Mouse (Mus musculus) liver, embryonic 13.5 days (tissue): ENCODE data around the gene Itgb5. TPM values are rescaled to one million over a fixed set of nuclear protein-coding genes. Genes with fewer than 3 reads are reported as not detected.

Experiments used
- ATAC-seq: fragments of 200-750 bp; cut with Nextera tagmentation; 2 replicates; pipeline ENCODE4 v1.8.0; 2017; ENCODE audit warnings: low read depth, mild to moderate bottlenecking, moderate number of reproducible peaks, moderate library complexity
- DNase-seq: peaks from one replicate; pipeline ENCODE4 v3.0.0; 2022
- H3K27ac ChIP-seq: fragments of 300-500 bp; sonication (generic); 2 replicates; pipeline ENCODE4 v1.5.1; 2015; ENCODE audit warnings: moderate library complexity, mild to moderate bottlenecking, inconsistent platforms
- H3K27me3 ChIP-seq: fragments of 300-500 bp; sonication (generic); 2 replicates; pipeline ENCODE4 v1.6.1; 2015; ENCODE audit warnings: mild to moderate bottlenecking, inconsistent platforms
- H3K36me3 ChIP-seq: fragments of 300-500 bp; sonication (generic); 2 replicates; pipeline ENCODE4 v1.6.1; 2015; ENCODE audit warnings: mild to moderate bottlenecking, inconsistent platforms
- H3K4me1 ChIP-seq: fragments of 300-500 bp; sonication (generic); replicated peaks from 2 replicates; pipeline ENCODE4 v1.6.1; 2015; ENCODE audit warnings: inconsistent platforms
- H3K4me2 ChIP-seq: fragments of 300-500 bp; sonication (generic); 2 replicates; pipeline ENCODE4 v1.6.1; 2015; ENCODE audit warnings: inconsistent platforms, mild to moderate bottlenecking, moderate library complexity
- H3K4me3 ChIP-seq: fragments of 300-500 bp; sonication (generic); replicated peaks from 2 replicates; pipeline ENCODE4 v1.5.1; 2015; ENCODE audit warnings: mild to moderate bottlenecking, inconsistent platforms
- H3K9ac ChIP-seq: fragments of 300-500 bp; sonication (generic); 2 replicates; pipeline ENCODE4 v1.6.1; 2015; ENCODE audit warnings: mild to moderate bottlenecking, inconsistent platforms
- H3K9me3 ChIP-seq: fragments of 300-500 bp; sonication (generic); replicated peaks from 2 replicates; pipeline ENCODE4 v1.6.1; 2016; ENCODE audit warnings: inconsistent platforms
- WGBS: fragments of 180-500 bp; shearing (Covaris S2); methylation state at CpG from one replicate; pipeline ENCODE4 v1.1.7; 2015; ENCODE audit not compliant: insufficient replicate concordance; 5-methylcytosine and 5-hydroxymethylcytosine counted together
- polyA plus RNA-seq: library from polyadenylated mRNA; unstranded; fragments of >200 nt; fragmentation: Nextera tagmentation; extraction: Ambion mirVana; gene quantifications from 2 replicates; pipeline ENCODE4 v1.2.1, GENCODE M21; 2015

The Itgb5 gene
- polyA plus RNA-seq, 1 experiment from 2014 or later = 10.9 TPM

GRCm38 (mm10) chr16:33946021-33946420 is 116.6 kb downstream of the Itgb5 start:
- Histone ChIP-seq H3K27me3 (no peaks in the 10 kb centered on the region), H3K4me2 (no peak overlapping the region), H3K36me3 (peaks cover 3% of the 10 kb centered on the region; the same call in 1 of the 2 replicates), H3K27ac (no peak overlapping the region), H3K9me3 (no peaks in the 10 kb centered on the region), H3K4me3 (no peak overlapping the region), H3K9ac (no peak overlapping the region), H3K4me1 (peaks cover 55% of the 10 kb centered on the region)
- WGBS = 62% methylated on average over 7 of the region's 7 CpGs
- DNase-seq (no peak), ATAC-seq (no peak)

GRCm38 (mm10) chr16:33947664-33948571 is 118.5 kb downstream of the Itgb5 start:
- ATAC-seq (peak; percentile 23), DNase-seq (no peak)
- Histone ChIP-seq H3K4me1 (peaks cover 41% of the 10 kb centered on the region), H3K9me3 (no peaks in the 10 kb centered on the region), H3K9ac (no peak overlapping the region), H3K27me3 (no peaks in the 10 kb centered on the region), H3K4me2 (no peak overlapping the region), H3K36me3 (peaks cover 9% of the 10 kb centered on the region), H3K4me3 (no peak overlapping the region), H3K27ac (peak overlapping the region; percentile 62)
- WGBS = 62% methylated on average over 17 of the region's 17 CpGs

DNA sequence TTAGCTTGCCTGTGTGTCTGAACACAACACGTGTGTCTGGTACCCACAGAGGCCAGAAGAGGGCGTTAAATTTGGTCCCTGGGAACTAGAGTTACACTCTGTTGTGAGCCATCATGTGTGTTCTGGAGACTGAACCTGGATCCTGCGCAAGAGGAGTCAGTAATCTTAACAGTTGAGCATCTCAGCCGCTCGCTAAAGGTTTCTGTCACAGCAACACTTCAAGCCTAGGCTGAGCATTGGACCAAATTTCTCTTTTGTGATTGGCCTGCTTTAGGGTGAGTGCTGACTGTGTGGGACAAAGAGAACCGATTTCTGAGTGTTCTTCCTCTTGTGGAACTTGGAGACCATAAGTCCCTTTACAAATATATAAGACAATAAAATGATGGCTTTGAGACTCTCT is 120.9 kb downstream of the Itgb5 start:
- no peak overlapping the region for H3K4me2 ChIP-seq
- DNase-seq (no peak), ATAC-seq (no peak)
- no peak overlapping the region for H3K27ac ChIP-seq
- H3K9me3 ChIP-seq = no peaks in the 10 kb centered on the region
- no peaks in the 10 kb centered on the region for H3K27me3 ChIP-seq
- H3K4me1 ChIP-seq = peaks cover 34% of the 10 kb centered on the region
- no peak overlapping the region for H3K4me3 ChIP-seq
- no peak overlapping the region for H3K9ac ChIP-seq
- 60% methylated on average over 6 of the region's 6 CpGs for WGBS
- H3K36me3 ChIP-seq = peaks cover 33% of the 10 kb centered on the region

DNA sequence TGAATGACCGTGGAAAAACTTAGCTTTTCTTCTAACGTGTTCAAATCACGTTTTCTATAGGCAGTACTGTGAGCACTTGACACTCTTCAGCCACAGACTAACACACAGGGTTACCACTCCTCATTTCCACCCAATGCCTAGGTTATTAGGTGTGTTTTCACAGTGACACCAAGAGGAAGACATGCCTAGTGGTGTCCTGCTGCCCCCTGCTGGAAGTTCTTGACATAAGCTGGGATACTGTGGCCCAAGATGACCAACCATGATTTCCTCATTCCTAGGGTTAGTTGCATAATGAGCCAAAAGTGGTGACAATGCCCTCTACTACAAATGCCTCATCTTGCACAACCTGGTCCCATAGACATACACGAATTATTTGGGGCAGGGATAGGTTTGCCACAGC is 121.4 kb downstream of the Itgb5 start:
- Histone ChIP-seq H3K4me3 (no peak overlapping the region), H3K27ac (no peak overlapping the region), H3K9me3 (no peaks in the 10 kb centered on the region), H3K27me3 (no peaks in the 10 kb centered on the region), H3K9ac (no peak overlapping the region), H3K4me1 (peaks cover 30% of the 10 kb centered on the region), H3K4me2 (no peak overlapping the region), H3K36me3 (peaks cover 38% of the 10 kb centered on the region)
- WGBS = 21% methylated on average over 4 of the region's 4 CpGs
- ATAC-seq (peak; percentile 58), DNase-seq (peak; percentile 50)

DNA sequence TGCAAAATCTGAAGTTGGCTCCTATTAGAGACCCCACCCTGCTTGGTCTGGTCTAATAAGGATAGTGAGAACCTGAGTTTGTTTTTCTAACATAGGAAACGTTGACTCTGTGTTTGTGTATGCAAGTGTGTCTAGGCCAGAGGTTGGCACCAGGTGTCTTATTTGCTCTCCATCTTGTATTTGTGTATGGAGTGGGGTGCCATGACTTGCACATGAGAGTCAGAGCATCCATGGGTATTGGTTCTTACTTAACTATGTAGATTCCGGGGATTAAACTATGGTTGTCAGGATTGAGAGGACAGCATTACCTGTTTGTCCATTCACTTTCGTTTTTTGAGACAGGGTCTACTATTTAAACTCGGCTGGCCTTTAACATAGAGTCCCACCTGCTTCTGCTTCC is 123.5 kb downstream of the Itgb5 start:
- Histone ChIP-seq H3K4me2 (no peak overlapping the region), H3K4me3 (no peak overlapping the region), H3K9me3 (no peaks in the 10 kb centered on the region), H3K4me1 (peaks cover 18% of the 10 kb centered on the region), H3K27me3 (no peaks in the 10 kb centered on the region), H3K9ac (no peak overlapping the region), H3K36me3 (peaks cover 60% of the 10 kb centered on the region), H3K27ac (no peak overlapping the region)
- DNase-seq (no peak), ATAC-seq (no peak)
- WGBS = 76% methylated on average over 4 of the region's 4 CpGs

DNA sequence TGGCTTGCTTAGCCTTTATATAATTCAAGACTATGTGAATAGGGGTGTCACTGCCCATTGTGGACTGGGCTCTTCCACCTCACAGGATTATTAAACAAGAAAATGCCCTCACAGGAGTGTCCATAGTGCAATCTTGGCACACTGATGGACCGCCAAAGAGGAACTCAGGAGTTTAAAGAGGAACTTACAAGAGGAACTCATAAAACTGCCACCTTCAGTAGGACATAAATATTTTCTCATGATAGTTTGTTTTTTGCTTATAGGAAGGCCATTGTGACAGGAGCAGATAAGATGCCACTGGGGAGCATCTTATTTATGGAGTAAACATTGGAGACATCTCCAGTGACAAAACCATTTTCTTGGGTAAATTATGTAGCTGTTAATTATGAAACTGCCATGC is 125.3 kb downstream of the Itgb5 start:
- peaks cover 3% of the 10 kb centered on the region; the same call in 1 of the 2 replicates for H3K4me1 ChIP-seq
- H3K27me3 ChIP-seq = no peaks in the 10 kb centered on the region
- H3K27ac ChIP-seq = no peak overlapping the region
- ATAC-seq = no peak
- WGBS = 59% methylated on average over 1 of the region's 1 CpGs
- H3K4me2 ChIP-seq = no peak overlapping the region
- no peak overlapping the region for H3K4me3 ChIP-seq
- DNase-seq = no peak
- no peaks in the 10 kb centered on the region for H3K9me3 ChIP-seq
- H3K36me3 ChIP-seq = peaks cover 74% of the 10 kb centered on the region
- H3K9ac ChIP-seq = no peak overlapping the region

- no peak overlapping the region for H3K9ac ChIP-seq
- DNase-seq (no peak), ATAC-seq (no peak)
- H3K4me2 ChIP-seq = no peak overlapping the region
- 79% methylated on average over 6 of the region's 6 CpGs for WGBS
- no peaks in the 10 kb centered on the region for H3K27me3 ChIP-seq
- H3K4me1 ChIP-seq = peaks cover 43% of the 10 kb centered on the region
- H3K9me3 ChIP-seq = no peaks in the 10 kb centered on the region
- peaks cover 54% of the 10 kb centered on the region for H3K36me3 ChIP-seq
- H3K27ac ChIP-seq = no peak overlapping the region
- no peak overlapping the region for H3K4me3 ChIP-seq
Observed at GRCm38 (mm10) chr16:33963509-33963908, 134.0 kb downstream of the Itgb5 start.

- Histone ChIP-seq H3K4me3 (peak overlapping the region; percentile 70), H3K27me3 (no peaks in the 10 kb centered on the region), H3K9me3 (no peaks in the 10 kb centered on the region), H3K4me2 (peak overlapping the region; percentile 81), H3K36me3 (peaks cover 29% of the 10 kb centered on the region), H3K4me1 (peaks cover 38% of the 10 kb centered on the region), H3K9ac (peak overlapping the region; percentile 80), H3K27ac (peak overlapping the region; percentile 51)
- 4% methylated on average over 15 of the region's 15 CpGs for WGBS
- ATAC-seq = 0 out of 2 replicates have a peak, but pooled peaks have one; percentile 5
- no peak for DNase-seq
Observed at GRCm38 (mm10) chr16:33965878-33966537, 136.5 kb downstream of the Itgb5 start.

DNA sequence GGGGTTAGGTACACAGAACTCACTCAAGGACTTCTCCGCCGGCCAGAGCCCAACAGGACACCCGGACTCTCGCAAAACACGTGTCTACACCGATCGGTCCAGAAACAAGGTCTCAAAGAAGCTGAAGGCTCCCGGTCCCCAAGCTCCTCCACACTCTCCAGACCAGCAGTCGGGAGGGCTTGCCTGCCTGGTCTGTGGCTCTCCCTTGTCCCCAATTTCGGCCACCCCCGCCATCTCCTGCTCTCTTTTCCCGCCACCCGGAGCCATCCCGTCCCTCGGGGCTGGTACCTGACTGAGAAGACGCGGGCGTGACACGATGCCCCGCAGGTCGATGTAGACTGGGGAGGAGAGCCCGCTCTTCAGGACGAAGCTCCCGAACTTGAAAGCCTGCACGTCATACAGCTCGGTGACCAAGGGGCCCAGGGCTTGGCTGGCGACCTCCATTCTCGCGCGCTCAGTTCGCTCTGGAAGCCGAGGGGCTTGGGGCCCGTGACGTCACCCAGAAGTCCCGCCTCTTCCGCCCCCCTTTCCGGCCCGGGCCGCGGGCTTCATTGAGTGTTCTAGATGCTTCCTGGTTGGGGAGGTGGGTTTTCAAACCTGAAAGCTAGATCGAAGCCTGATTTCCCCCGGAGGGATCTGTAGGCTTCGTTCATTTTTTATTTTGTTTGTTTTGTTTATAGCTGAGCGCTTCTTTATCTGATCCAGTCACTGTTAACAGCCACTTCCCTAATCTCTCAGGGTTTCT is 137.2 kb downstream of the Itgb5 start, which contains the start of gene Umps:
Umps (minus strand) TSS at position 501 of the 745 bp plus-strand sequence.
- Histone ChIP-seq H3K9me3 (no peaks in the 10 kb centered on the region), H3K27ac (peak within 1 kb of the TSS; percentile 51), H3K9ac (peak within 1 kb of the TSS; percentile 80), H3K4me1 (peaks cover 35% of the 10 kb centered on the region), H3K4me2 (peak within 1 kb of the TSS; percentile 81), H3K4me3 (peak within 1 kb of the TSS; percentile 70), H3K36me3 (peaks cover 22% of the 10 kb centered on the region), H3K27me3 (no peaks in the 10 kb centered on the region)
- ATAC-seq (peak; percentile 86), DNase-seq (peak; percentile 76)
- under 1% methylated on average over 44 of the region's 44 CpGs for WGBS

DNA sequence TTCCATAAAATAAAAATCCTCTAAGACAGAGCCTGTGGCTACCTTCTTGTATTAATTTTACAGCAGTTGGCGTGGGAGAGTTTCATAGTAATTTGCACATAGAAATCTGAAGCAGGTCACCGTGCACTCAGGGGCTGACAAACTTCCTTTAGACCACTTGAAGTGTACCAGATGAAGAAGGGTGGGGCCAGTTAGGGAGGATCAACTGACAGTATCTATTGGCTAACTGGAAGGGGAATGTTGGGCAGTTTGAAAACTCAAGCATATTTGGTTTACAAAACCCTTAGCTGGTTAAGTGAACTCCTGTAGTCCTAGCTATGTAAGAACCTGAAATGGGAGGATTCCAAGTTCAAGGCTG is 137.8 kb downstream of the Itgb5 start:
- ATAC-seq = peak; percentile 74
- Histone ChIP-seq H3K27me3 (no peaks in the 10 kb centered on the region), H3K4me2 (peak overlapping the region; percentile 81), H3K36me3 (peaks cover 17% of the 10 kb centered on the region), H3K27ac (peak overlapping the region; percentile 51), H3K4me1 (peaks cover 35% of the 10 kb centered on the region), H3K9ac (peak overlapping the region; percentile 80), H3K4me3 (peak overlapping the region; percentile 70), H3K9me3 (no peaks in the 10 kb centered on the region)
- WGBS = 19% methylated on average over 2 of the region's 2 CpGs
- DNase-seq = peak; percentile 21

- no peak overlapping the region for H3K27ac ChIP-seq
- no peaks in the 10 kb centered on the region; the same call in 1 of the 2 replicates for H3K9me3 ChIP-seq
- no peaks in the 10 kb centered on the region for H3K27me3 ChIP-seq
- no peaks in the 10 kb centered on the region for H3K4me1 ChIP-seq
- H3K4me2 ChIP-seq = no peak overlapping the region
- H3K36me3 ChIP-seq = no peaks in the 10 kb centered on the region
- WGBS = 60% methylated on average over 2 of the region's 2 CpGs
- ATAC-seq (no peak), DNase-seq (no peak)
- no peak overlapping the region for H3K4me3 ChIP-seq
- no peak overlapping the region for H3K9ac ChIP-seq
Observed at GRCm38 (mm10) chr16:33979855-33980254, 150.4 kb downstream of the Itgb5 start.
